Mouse (Mus musculus) layer of hippocampus, adult 2 months (tissue): Measurements from ENCODE around the gene Tfdp2. TPM values are rescaled to one million over a fixed set of nuclear protein-coding genes. Genes with fewer than 3 reads are reported as not detected.
"Not testable (repeated sequence)": the region's sequence is repeated elsewhere in the genome, so short reads cannot be mapped to it uniquely, and the experiment has no call there.

Source experiments
- DNase-seq, 2 experiments: peaks; one replicate each; pipeline ENCODE4 v3.0.0; 2022; ENCODE audit warnings: low spot score in 2 of 2
- H3K27ac ChIP-seq: fragments of 200-600 bp; 2 replicates; pipeline ENCODE4 v1.8.1; 2022
- H3K4me3 ChIP-seq: fragments of 200-600 bp; 2 replicates; pipeline ENCODE4 v1.8.1; 2022; ENCODE audit warnings: mild to moderate bottlenecking
- CTCF ChIP-seq: fragments of 200-600 bp; conservative IDR thresholded peaks from 2 replicates; pipeline ENCODE4 v1.8.1; 2022; ENCODE audit warnings: antibody characterized with exemption, mild to moderate bottlenecking, moderate library complexity
- long read RNA-seq, 2 experiments: library from polyadenylated mRNA; stranded (forward); transcript quantifications; one replicate each; pipeline ENCODE4 v2.0.0; 2021; ENCODE audit warnings: borderline mapping rate in 2 of 2
- total RNA-seq, 2 experiments: library from RNA; stranded (reverse); gene quantifications; 2 replicates each; pipeline ENCODE4 v1.2.3; 2021

Gene Tfdp2
- total RNA-seq: 10 to 100 TPM; 42.7 to 46.1 TPM
- long read RNA-seq, experiment 1, partial matches to known transcripts: 0 of 17 reads
- long read RNA-seq, experiment 1, other reads (novel, unspliced or antisense): 14 of 17 reads
- long read RNA-seq, experiment 2, transcript Tfdp2-209 (14 exons, 1,713 nt): major isoform, 5 of 11 reads
- long read RNA-seq, experiment 2, partial matches to known transcripts: 0 of 11 reads
- long read RNA-seq, experiment 2, other reads (novel, unspliced or antisense): 6 of 11 reads

- peak; percentile 88 to 89 for DNase-seq
- H3K27ac ChIP-seq: peak within 1 kb of the TSS; percentile 96
- peak within 1 kb of the TSS; percentile 76 for H3K4me3 ChIP-seq
- TF ChIP-seq CTCF: peak; percentile 67
Measured at GRCm38 (mm10) chr9:96195885-96196622, at the start of gene Tfdp2. TSS of gene Tfdp2 (plus strand) at chr9:96196275.

GRCm38 (mm10) chr9:96152801-96153200, 43.3 kb upstream of the Tfdp2 start:
- DNase-seq: no peak
- Histone ChIP-seq H3K27ac (no peak overlapping the region), H3K4me3 (no peak overlapping the region)
- no peak for TF ChIP-seq CTCF

- no peak for DNase-seq
- no peak overlapping the region for H3K27ac ChIP-seq
- no peak overlapping the region for H3K4me3 ChIP-seq
- TF ChIP-seq CTCF: no peak
Measured at GRCm38 (mm10) chr9:96158431-96158830, 37.6 kb upstream of the Tfdp2 start.

GRCm38 (mm10) chr9:96159047-96159446, 37.0 kb upstream of the Tfdp2 start:
- no peak for TF ChIP-seq CTCF
- DNase-seq: no peak
- Histone ChIP-seq H3K27ac (no peak overlapping the region), H3K4me3 (no peak overlapping the region)

GRCm38 (mm10) chr9:96160767-96161166, 35.3 kb upstream of the Tfdp2 start:
- TF ChIP-seq CTCF: no peak
- DNase-seq: no peak
- H3K4me3 ChIP-seq: no peak overlapping the region
- no peak overlapping the region for H3K27ac ChIP-seq

GRCm38 (mm10) chr9:96162421-96162820, 33.7 kb upstream of the Tfdp2 start:
- no peak for DNase-seq
- Histone ChIP-seq H3K27ac (no peak overlapping the region), H3K4me3 (no peak overlapping the region)
- no peak for TF ChIP-seq CTCF

- no peak for DNase-seq
- TF ChIP-seq CTCF: no peak
- H3K4me3 ChIP-seq: no peak overlapping the region
- no peak overlapping the region for H3K27ac ChIP-seq
Measured at GRCm38 (mm10) chr9:96163443-96163842, 32.6 kb upstream of the Tfdp2 start.

GRCm38 (mm10) chr9:96163983-96164382, 32.1 kb upstream of the Tfdp2 start:
- not testable (repeated sequence) for H3K27ac ChIP-seq, H3K4me3 ChIP-seq, DNase-seq

GRCm38 (mm10) chr9:96167168-96167585, 28.9 kb upstream of the Tfdp2 start:
- peak; percentile 92 for TF ChIP-seq CTCF
- Histone ChIP-seq H3K4me3 (no peak overlapping the region), H3K27ac (no peak overlapping the region)
- DNase-seq: peak; percentile 26 to 73

GRCm38 (mm10) chr9:96170600-96170999, 25.5 kb upstream of the Tfdp2 start:
- H3K4me3 ChIP-seq: no peak overlapping the region
- no peak for TF ChIP-seq CTCF
- no peak overlapping the region for H3K27ac ChIP-seq
- DNase-seq: no peak

- Histone ChIP-seq H3K27ac (no peak overlapping the region), H3K4me3 (no peak overlapping the region)
- no peak for DNase-seq
- no peak for TF ChIP-seq CTCF
Measured at GRCm38 (mm10) chr9:96184909-96185308, 11.2 kb upstream of the Tfdp2 start.

- no peak for TF ChIP-seq CTCF
- Histone ChIP-seq H3K4me3 (no peak overlapping the region), H3K27ac (no peak overlapping the region)
- no peak for DNase-seq
Measured at GRCm38 (mm10) chr9:96186701-96187100, 9.4 kb upstream of the Tfdp2 start.

GRCm38 (mm10) chr9:96196636-96197181, 634 bp downstream of the Tfdp2 start:
- peak overlapping the region; percentile 96 for H3K27ac ChIP-seq

More at GRCm38 (mm10) chr9:96196636-96197181, 634 bp downstream of the Tfdp2 start:
- H3K4me3 ChIP-seq: peak overlapping the region; percentile 76
- peak; percentile 44 to 48 for DNase-seq
- TF ChIP-seq CTCF: peak; percentile 64
